Mouse (Mus musculus) liver, adult 2 months (tissue): ENCODE measurements around the gene Ddx39. TPM values are rescaled to one million over a fixed set of nuclear protein-coding genes. Genes with fewer than 3 reads are reported as not detected.

Source experiments
- DNase-seq: peaks from one replicate; pipeline ENCODE4 v3.0.0-alpha.2; 2011; ENCODE audit warnings: low read depth, low spot score; ENCODE audit errors: extremely low read depth
- H3K27ac ChIP-seq: fragments of 200-500 bp; replicated peaks from 2 replicates; pipeline ENCODE4 v1.5.1; 2012; ENCODE audit warnings: low read depth, mild to moderate bottlenecking, control low read depth, inconsistent platforms, low read length; ENCODE audit not compliant: insufficient read depth
- H3K27me3 ChIP-seq: fragments of 200-500 bp; 2 replicates; pipeline ENCODE4 v1.6.1; 2012; ENCODE audit warnings: mild to moderate bottlenecking, moderate library complexity, low read length, inconsistent platforms; ENCODE audit not compliant: control insufficient read depth, insufficient read depth
- H3K36me3 ChIP-seq: fragments of 200-500 bp; 2 replicates; pipeline ENCODE4 v1.6.1; 2012; ENCODE audit warnings: low read length, inconsistent platforms; ENCODE audit not compliant: control insufficient read depth, insufficient read depth
- H3K4me1 ChIP-seq: fragments of 200-500 bp; 2 replicates; pipeline ENCODE4 v1.6.1; 2011; ENCODE audit warnings: low read length; ENCODE audit not compliant: control insufficient read depth, insufficient read depth
- H3K4me3 ChIP-seq: fragments of 200-500 bp; 2 replicates; pipeline ENCODE4 v1.5.1; 2011; ENCODE audit warnings: low read depth, mild to moderate bottlenecking, control low read depth, low read length, moderate library complexity; ENCODE audit not compliant: insufficient read depth
- H3K79me2 ChIP-seq: fragments of 200-500 bp; 2 replicates; pipeline ENCODE4 v1.6.1; 2012; ENCODE audit warnings: inconsistent platforms, mild to moderate bottlenecking, low read length, moderate library complexity; ENCODE audit not compliant: control insufficient read depth, insufficient read depth
- H3K9ac ChIP-seq: fragments of 200-500 bp; 2 replicates; pipeline ENCODE4 v1.6.1; 2012; ENCODE audit warnings: low read depth, mild to moderate bottlenecking, control low read depth, inconsistent platforms, low read length
- CTCF ChIP-seq: fragments of 200-500 bp; IDR thresholded peaks from 2 replicates; pipeline ENCODE4 v1.5.1; 2011; ENCODE audit warnings: low read depth, low read length, control low read depth
- POLR2A ChIP-seq: fragments of 200-500 bp; IDR thresholded peaks from 2 replicates; pipeline ENCODE4 v1.6.1; 2011; ENCODE audit warnings: low read length, control low read depth; ENCODE audit not compliant: insufficient read depth; ENCODE audit errors: extremely low read depth
- WGBS: fragments of 180-500 bp; shearing (Covaris S2); methylation state at CpG from one replicate; pipeline ENCODE4 v1.1.7; 2018; 5-methylcytosine and 5-hydroxymethylcytosine counted together
- polyA plus RNA-seq: library from polyadenylated mRNA; depleted of rRNA; stranded (reverse); fragments of >200 nt; gene quantifications from 2 replicates; pipeline ENCODE4 v1.2.3, GENCODE M21; 2012
- total RNA-seq: library from RNA; depleted of rRNA; stranded (reverse); fragments of >200 nt; gene quantifications from 2 replicates; pipeline ENCODE4 v1.2.3, GENCODE M21; 2014

Gene Ddx39
- total and polyA plus RNA-seq, 2 experiments: 13.5 to 17.2 TPM

GRCm38 (mm10) chr8:83740586-83740975 is 25.6 kb downstream of the Ddx39 start:
- Histone ChIP-seq H3K79me2 (0 out of 2 replicates have a peak, but pooled peaks cover 2% of the 10 kb centered on the region), H3K27me3 (no peaks in the 10 kb centered on the region), H3K9ac (peak overlapping the region; percentile 87), H3K36me3 (no peaks in the 10 kb centered on the region), H3K4me3 (peak overlapping the region; percentile 94), H3K4me1 (peaks cover 4% of the 10 kb centered on the region; the same call in 1 of the 2 replicates), H3K27ac (peak overlapping the region; percentile 83)
- no peak for DNase-seq
- WGBS: 12% methylated on average over 3 of the region's 3 CpGs
- TF ChIP-seq POLR2A: no peak
- no peak for TF ChIP-seq CTCF

- H3K4me1 ChIP-seq: peaks cover 4% of the 10 kb centered on the region; the same call in 1 of the 2 replicates
- no peak for TF ChIP-seq CTCF
- 0 out of 2 replicates have a peak, but pooled peaks have one; percentile 41 for TF ChIP-seq POLR2A
- peak within 1 kb of the TSS; percentile 83 for H3K27ac ChIP-seq
- 2% methylated on average over 56 of the region's 56 CpGs for WGBS
- H3K79me2 ChIP-seq: 0 out of 2 replicates have a peak, but pooled peaks cover 2% of the 10 kb centered on the region
- H3K4me3 ChIP-seq: peak within 1 kb of the TSS; percentile 94
- DNase-seq: no peak
- H3K9ac ChIP-seq: peak within 1 kb of the TSS; percentile 87
- H3K27me3 ChIP-seq: no peaks in the 10 kb centered on the region
- H3K36me3 ChIP-seq: no peaks in the 10 kb centered on the region
These were observed 26.2 kb downstream of the Ddx39 start, which contains the start of gene Adgre5 for GRCm38 (mm10) chr8:83740976-83741741. Adgre5 (minus strand) TSS chr8:83741326.

- Histone ChIP-seq H3K79me2 (0 out of 2 replicates have a peak, but pooled peaks cover 2% of the 10 kb centered on the region), H3K36me3 (no peaks in the 10 kb centered on the region), H3K4me3 (peak overlapping the region; percentile 55), H3K27me3 (no peaks in the 10 kb centered on the region), H3K27ac (peak overlapping the region; percentile 82), H3K4me1 (0 out of 2 replicates have a peak, but pooled peaks cover 2% of the 10 kb centered on the region), H3K9ac (peak overlapping the region; percentile 40)
- WGBS: 62% methylated on average over 19 of the region's 19 CpGs
- DNase-seq: peak; percentile 53
- TF ChIP-seq POLR2A: no peak
- no peak for TF ChIP-seq CTCF
These were observed 27.1 kb downstream of the Ddx39 start for GRCm38 (mm10) chr8:83741849-83742655.

- Histone ChIP-seq H3K36me3 (no peaks in the 10 kb centered on the region), H3K9ac (no peak overlapping the region), H3K27ac (no peak overlapping the region), H3K79me2 (no peaks in the 10 kb centered on the region), H3K4me3 (no peak overlapping the region), H3K27me3 (no peaks in the 10 kb centered on the region), H3K4me1 (0 out of 2 replicates have a peak, but pooled peaks cover 2% of the 10 kb centered on the region)
- 90% methylated on average over 6 of the region's 6 CpGs for WGBS
- TF ChIP-seq CTCF (no peak), POLR2A (no peak)
- DNase-seq: no peak
These were observed 28.0 kb downstream of the Ddx39 start for GRCm38 (mm10) chr8:83742968-83743367.

GRCm38 (mm10) chr8:83744070-83744469 is 29.1 kb downstream of the Ddx39 start:
- H3K27ac ChIP-seq: no peak overlapping the region
- H3K9ac ChIP-seq: no peak overlapping the region
- no peak overlapping the region for H3K4me3 ChIP-seq
- TF ChIP-seq POLR2A (no peak), CTCF (no peak)
- H3K36me3 ChIP-seq: no peaks in the 10 kb centered on the region
- H3K79me2 ChIP-seq: no peaks in the 10 kb centered on the region
- H3K4me1 ChIP-seq: no peaks in the 10 kb centered on the region
- no peak for DNase-seq
- WGBS: 73% methylated on average over 4 of the region's 4 CpGs
- H3K27me3 ChIP-seq: no peaks in the 10 kb centered on the region
